Mouse (Mus musculus) lung, embryonic 15.5 days (tissue): Measurements from ENCODE around the gene Panx1. TPM values are rescaled to one million over a fixed set of nuclear protein-coding genes. Genes with fewer than 3 reads are reported as not detected.
A peak's percentile ranks its signal among the peaks of the same experiment; 100 is the strongest.

Source experiments
- ATAC-seq: fragments of 200-750 bp; cut with Nextera tagmentation; 2 replicates; pipeline ENCODE4 v1.8.0; 2017; ENCODE audit warnings: moderate number of reproducible peaks, borderline replicate concordance; ENCODE audit not compliant: low FRiP score, low TSS enrichment; ENCODE audit errors: extremely low read depth
- H3K27ac ChIP-seq: fragments of 300-500 bp; sonication (generic); 2 replicates; pipeline ENCODE4 v1.5.1; 2015; ENCODE audit warnings: moderate library complexity, mild to moderate bottlenecking, inconsistent platforms
- H3K27me3 ChIP-seq: fragments of 300-500 bp; sonication (generic); 2 replicates; pipeline ENCODE4 v1.6.1; 2015; ENCODE audit warnings: inconsistent platforms
- H3K36me3 ChIP-seq: fragments of 300-500 bp; sonication (generic); 2 replicates; pipeline ENCODE4 v1.6.1; 2015; ENCODE audit warnings: inconsistent platforms
- H3K4me1 ChIP-seq: fragments of 300-500 bp; sonication (generic); 2 replicates; pipeline ENCODE4 v1.6.1; 2015; ENCODE audit warnings: inconsistent platforms
- H3K4me2 ChIP-seq: fragments of 300-500 bp; sonication (generic); 2 replicates; pipeline ENCODE4 v1.6.1; 2015; ENCODE audit warnings: inconsistent platforms, mild to moderate bottlenecking, moderate library complexity
- H3K4me3 ChIP-seq: fragments of 300-500 bp; sonication (generic); 2 replicates; pipeline ENCODE4 v1.5.1; 2015; ENCODE audit warnings: mild to moderate bottlenecking, inconsistent platforms
- H3K9ac ChIP-seq: fragments of 300-500 bp; sonication (generic); 2 replicates; pipeline ENCODE4 v1.6.1; 2015; ENCODE audit warnings: inconsistent platforms
- H3K9me3 ChIP-seq: fragments of 300-500 bp; sonication (generic); 2 replicates; pipeline ENCODE4 v1.6.1; 2016; ENCODE audit warnings: inconsistent platforms
- WGBS: fragments of 180-500 bp; shearing (Covaris S2); methylation state at CpG from one replicate; pipeline ENCODE4 v1.1.7; 2015; 5-methylcytosine and 5-hydroxymethylcytosine counted together
- polyA plus RNA-seq: library from polyadenylated mRNA; unstranded; fragments of >200 nt; fragmentation: Nextera tagmentation; extraction: Ambion mirVana; gene quantifications from 2 replicates; pipeline ENCODE4 v1.2.1, GENCODE M21; 2015

Panx1 gene
- polyA plus RNA-seq, 1 experiment from 2014 or later = 31.7 TPM

GRCm38 (mm10) chr9:15018756-15019131 lies 26.5 kb downstream of the Panx1 start:
- WGBS = 72% methylated on average over 5 of the region's 5 CpGs
- no peak for ATAC-seq
- no peaks in the 10 kb centered on the region for H3K4me1 ChIP-seq
- no peak overlapping the region for H3K9ac ChIP-seq
- no peaks in the 10 kb centered on the region for H3K9me3 ChIP-seq
- H3K4me2 ChIP-seq = no peak overlapping the region
- H3K4me3 ChIP-seq = no peak overlapping the region
- H3K27ac ChIP-seq = no peak overlapping the region
- H3K36me3 ChIP-seq = no peaks in the 10 kb centered on the region
- no peaks in the 10 kb centered on the region for H3K27me3 ChIP-seq

GRCm38 (mm10) chr9:15017791-15018755 lies 27.2 kb downstream of the Panx1 start:
- no peak overlapping the region for H3K4me2 ChIP-seq
- no peak overlapping the region for H3K4me3 ChIP-seq
- WGBS = 81% methylated on average over 18 of the region's 18 CpGs
- no peaks in the 10 kb centered on the region for H3K27me3 ChIP-seq
- no peaks in the 10 kb centered on the region for H3K9me3 ChIP-seq
- H3K36me3 ChIP-seq = no peaks in the 10 kb centered on the region
- no peak overlapping the region for H3K27ac ChIP-seq
- ATAC-seq = no peak
- H3K4me1 ChIP-seq = no peaks in the 10 kb centered on the region
- H3K9ac ChIP-seq = no peak overlapping the region

- Histone ChIP-seq H3K27me3 (no peaks in the 10 kb centered on the region), H3K4me2 (no peak overlapping the region), H3K4me1 (peaks cover 4% of the 10 kb centered on the region; the same call in 1 of the 2 replicates), H3K9ac (no peak overlapping the region), H3K36me3 (no peaks in the 10 kb centered on the region), H3K4me3 (no peak overlapping the region), H3K27ac (no peak overlapping the region), H3K9me3 (no peaks in the 10 kb centered on the region)
- ATAC-seq = no peak
- 52% methylated on average over 7 of the region's 7 CpGs for WGBS
These were observed 29.9 kb downstream of the Panx1 start for GRCm38 (mm10) chr9:15015223-15015956.

GRCm38 (mm10) chr9:15007566-15007965 lies 37.7 kb downstream of the Panx1 start:
- Histone ChIP-seq H3K9me3 (no peaks in the 10 kb centered on the region), H3K36me3 (peaks cover 9% of the 10 kb centered on the region; the same call in 1 of the 2 replicates), H3K9ac (no peak overlapping the region), H3K4me1 (peaks cover 6% of the 10 kb centered on the region; the same call in 1 of the 2 replicates), H3K27me3 (no peaks in the 10 kb centered on the region), H3K4me3 (no peak overlapping the region), H3K4me2 (no peak overlapping the region), H3K27ac (no peak overlapping the region)
- ATAC-seq = no peak
- 87% methylated on average over 14 of the region's 14 CpGs for WGBS

GRCm38 (mm10) chr9:15004298-15004685 lies 41.0 kb downstream of the Panx1 start:
- H3K9me3 ChIP-seq = no peaks in the 10 kb centered on the region
- no peak overlapping the region for H3K4me3 ChIP-seq
- 68% methylated on average over 9 of the region's 9 CpGs for WGBS
- no peak overlapping the region for H3K4me2 ChIP-seq
- no peak overlapping the region for H3K27ac ChIP-seq
- H3K4me1 ChIP-seq = no peaks in the 10 kb centered on the region
- H3K27me3 ChIP-seq = no peaks in the 10 kb centered on the region
- H3K9ac ChIP-seq = no peak overlapping the region
- peak; percentile 39; the same call in 1 of the 2 replicates for ATAC-seq
- H3K36me3 ChIP-seq = peaks cover 9% of the 10 kb centered on the region; the same call in 1 of the 2 replicates

- H3K36me3 ChIP-seq = peaks cover 9% of the 10 kb centered on the region; the same call in 1 of the 2 replicates
- no peak overlapping the region for H3K4me3 ChIP-seq
- no peaks in the 10 kb centered on the region for H3K27me3 ChIP-seq
- H3K4me1 ChIP-seq = no peaks in the 10 kb centered on the region
- WGBS = 42% methylated on average over 10 of the region's 10 CpGs
- ATAC-seq = no peak
- no peaks in the 10 kb centered on the region for H3K9me3 ChIP-seq
- H3K9ac ChIP-seq = no peak overlapping the region
- no peak overlapping the region for H3K4me2 ChIP-seq
- no peak overlapping the region for H3K27ac ChIP-seq
These were observed 41.5 kb downstream of the Panx1 start for GRCm38 (mm10) chr9:15003676-15004297.

GRCm38 (mm10) chr9:15002995-15003613 lies 42.2 kb downstream of the Panx1 start:
- ATAC-seq = no peak
- Histone ChIP-seq H3K27ac (no peak overlapping the region), H3K9me3 (no peaks in the 10 kb centered on the region), H3K27me3 (no peaks in the 10 kb centered on the region), H3K4me1 (no peaks in the 10 kb centered on the region), H3K36me3 (peaks cover 9% of the 10 kb centered on the region; the same call in 1 of the 2 replicates), H3K9ac (no peak overlapping the region), H3K4me3 (no peak overlapping the region), H3K4me2 (no peak overlapping the region)
- WGBS = 69% methylated on average over 6 of the region's 6 CpGs

GRCm38 (mm10) chr9:14998790-14999189 lies 46.5 kb downstream of the Panx1 start:
- no peak overlapping the region for H3K27ac ChIP-seq
- H3K4me3 ChIP-seq = no peak overlapping the region
- no peak for ATAC-seq
- no peaks in the 10 kb centered on the region for H3K36me3 ChIP-seq
- H3K9ac ChIP-seq = no peak overlapping the region
- WGBS = 85% methylated on average over 9 of the region's 9 CpGs
- H3K9me3 ChIP-seq = no peaks in the 10 kb centered on the region
- no peak overlapping the region for H3K4me2 ChIP-seq
- H3K27me3 ChIP-seq = no peaks in the 10 kb centered on the region
- no peaks in the 10 kb centered on the region for H3K4me1 ChIP-seq

GRCm38 (mm10) chr9:14997271-14998055 lies 47.8 kb downstream of the Panx1 start:
- Histone ChIP-seq H3K27me3 (no peaks in the 10 kb centered on the region), H3K36me3 (no peaks in the 10 kb centered on the region), H3K4me2 (no peak overlapping the region), H3K4me1 (no peaks in the 10 kb centered on the region), H3K27ac (no peak overlapping the region), H3K4me3 (no peak overlapping the region), H3K9me3 (no peaks in the 10 kb centered on the region), H3K9ac (no peak overlapping the region)
- WGBS = 74% methylated on average over 11 of the region's 11 CpGs
- ATAC-seq = no peak

- Histone ChIP-seq H3K4me3 (no peak overlapping the region), H3K4me2 (no peak overlapping the region), H3K27ac (no peak overlapping the region), H3K9ac (no peak overlapping the region), H3K9me3 (no peaks in the 10 kb centered on the region), H3K27me3 (no peaks in the 10 kb centered on the region), H3K4me1 (no peaks in the 10 kb centered on the region), H3K36me3 (no peaks in the 10 kb centered on the region)
- WGBS = 68% methylated on average over 1 of the region's 1 CpGs
- no peak for ATAC-seq
These were observed 49.8 kb downstream of the Panx1 start for GRCm38 (mm10) chr9:14995525-14995924.
